Mouse (Mus musculus) gastrocnemius, postnatal 36 days (tissue): ENCODE data around the gene Mob1a. TPM values are rescaled to one million over a fixed set of nuclear protein-coding genes. Genes with fewer than 3 reads are reported as not detected.

ENCODE experiments used
- DNase-seq, 2 experiments: peaks; one replicate each; pipeline ENCODE4 v3.0.0; 2022
- intact Hi-C: fragments of 180-260 bp; cut with DNase I; formaldehyde crosslinking; loops from one replicate; pipeline ENCODE4 v1.15.1; 2025
- total RNA-seq, 2 experiments: library from RNA; stranded (reverse); gene quantifications; 2 replicates each; pipeline ENCODE4 v1.2.3; 2021

Mob1a gene
- total RNA-seq, 2 experiments from 2014 or later: 9.5 to 9.8 TPM

- intact Hi-C loops: loop anchor here (5.0 kb wide), 1 partner anchor 36 kb away; no protein-coding TSS in a partner anchor
- DNase-seq: no peak
These were observed 45.5 kb downstream of the Mob1a start for GRCm38 (mm10) chr6:83371350-83371749.

- no peak for DNase-seq
- intact Hi-C loops: loop anchor here (5.0 kb wide), 1 partner anchor 33 kb away; no protein-coding TSS in a partner anchor
These were observed 48.0 kb downstream of the Mob1a start for GRCm38 (mm10) chr6:83373704-83374300.

- DNase-seq: peak; percentile 45 to 48
- intact Hi-C loops: loop anchor here (5.0 kb wide), 1 partner anchor 40 kb away; no protein-coding TSS in a partner anchor
These were observed 56.0 kb downstream of the Mob1a start for GRCm38 (mm10) chr6:83381510-83382491.

- intact Hi-C loops: no loop called here
These were observed 59.8 kb downstream of the Mob1a start for GRCm38 (mm10) chr6:83385569-83386090.

DNA sequence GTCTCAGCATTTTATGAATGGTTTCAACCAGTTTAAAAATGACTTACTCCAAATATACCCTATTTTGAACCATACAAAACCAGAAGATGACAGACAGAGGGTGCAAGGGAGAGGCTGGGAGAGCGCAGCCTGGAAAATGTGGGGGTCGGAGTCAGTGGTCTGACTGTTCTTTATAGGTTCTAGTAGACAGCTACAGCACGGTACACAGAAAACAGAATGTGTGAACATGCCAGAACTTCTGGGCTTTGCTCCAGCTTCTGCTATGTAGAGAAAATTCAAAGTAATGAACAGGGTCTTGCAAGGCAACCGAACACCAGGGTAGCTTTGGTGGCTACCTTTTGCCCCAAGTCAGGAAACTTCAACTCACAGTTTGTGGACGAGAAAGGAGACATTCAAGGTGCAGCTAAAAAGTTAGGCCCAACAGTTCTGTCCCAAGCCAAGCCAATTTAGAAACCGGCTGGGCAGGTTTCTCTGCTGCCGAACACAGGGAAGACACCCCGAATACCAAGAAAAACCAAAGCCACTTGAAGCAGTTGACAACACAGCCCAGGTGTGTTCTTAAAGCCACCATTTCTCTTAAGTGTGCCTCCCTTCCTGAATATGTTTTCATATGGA is 66.5 kb downstream of the Mob1a start:
- DNase-seq: no peak
- intact Hi-C loops: no loop called here

More at GRCm38 (mm10) chr6:83385569-83386090, 59.8 kb downstream of the Mob1a start:
- no peak for DNase-seq

Other genes with a start within 250 kb of the Mob1a start
- 1 to 10 TPM; 4.5 to 7.4 TPM for gene Pcgf1, start 248.1 kb upstream of the Mob1a start, total RNA-seq
- under 1 TPM in 1 of 2 experiments, not detected in 1; 0.56 TPM for gene Lbx2, start 239.6 kb upstream of the Mob1a start, total RNA-seq
- gene Ccdc142, start 224.4 kb upstream of the Mob1a start, total RNA-seq: 1 to 10 TPM; 1.2 to 3.1 TPM
- gene Gm42688, start 224.4 kb upstream of the Mob1a start, total RNA-seq: 1 to 10 TPM in 1 of 2 experiments, under 1 TPM in 1; 0.69 to 1.0 TPM
- gene Mrpl53, start 217.0 kb upstream of the Mob1a start, total RNA-seq: 100 to 1,000 TPM in 1 of 2 experiments, 10 to 100 TPM in 1; 91.0 to 103 TPM
- gene Mogs, start 210.5 kb upstream of the Mob1a start, total RNA-seq: 1 to 10 TPM; 4.4 to 4.5 TPM
- gene Wbp1, start 204.5 kb upstream of the Mob1a start, total RNA-seq: 10 to 100 TPM; 35.4 to 35.8 TPM
- 10 to 100 TPM; 14.3 to 14.5 TPM for gene Ino80b, start 200.6 kb upstream of the Mob1a start, total RNA-seq
- 10 to 100 TPM; 11.3 to 13.8 TPM for gene Rtkn, start 190.6 kb upstream of the Mob1a start, total RNA-seq
- gene Wdr54, start 169.6 kb upstream of the Mob1a start, total RNA-seq: 1 to 10 TPM in 1 of 2 experiments, under 1 TPM in 1; 0.92 to 1.3 TPM
- under 1 TPM in 1 of 2 experiments, not detected in 1; 0.13 TPM for gene 1700003E16Rik, start 169.6 kb upstream of the Mob1a start, total RNA-seq
- gene Dctn1, start 160.1 kb upstream of the Mob1a start, total RNA-seq: 100 to 1,000 TPM; 128 to 135 TPM
- gene Slc4a5, start 106.2 kb upstream of the Mob1a start, total RNA-seq: not detected
- gene Mthfd2, start 108 bp upstream of the Mob1a start, total RNA-seq: 1 to 10 TPM; 4.3 to 8.2 TPM
- 100 to 1,000 TPM; 223 to 243 TPM for gene Bola3, start 23.1 kb downstream of the Mob1a start, total RNA-seq
- gene Tet3, start 133.1 kb downstream of the Mob1a start, total RNA-seq: 10 to 100 TPM; 21.1 to 23.7 TPM
- gene Dguok, start 181.0 kb downstream of the Mob1a start, total RNA-seq: 10 to 100 TPM; 14.8 to 17.8 TPM
- under 1 TPM in 1 of 2 experiments, not detected in 1; 0.39 TPM for gene Actg2, start 210.2 kb downstream of the Mob1a start, total RNA-seq
- 1 to 10 TPM; 5.5 to 6.5 TPM for gene Stambp, start 246.7 kb downstream of the Mob1a start, total RNA-seq